Mouse (Mus musculus) stomach, embryonic 15.5 days (tissue): ENCODE results near the gene Mcu. TPM values are rescaled to one million over a fixed set of nuclear protein-coding genes. Genes with fewer than 3 reads are reported as not detected.

ENCODE experiments used
- ATAC-seq: fragments of 200-750 bp; cut with Nextera tagmentation; 2 replicates; pipeline ENCODE4 v1.8.0; 2017; ENCODE audit warnings: low read depth, moderate number of reproducible peaks, moderate TSS enrichment; ENCODE audit not compliant: insufficient read depth, low FRiP score
- H3K27ac ChIP-seq: fragments of 300-500 bp; sonication (generic); 2 replicates; pipeline ENCODE4 v1.5.1; 2015; ENCODE audit warnings: mild to moderate bottlenecking, inconsistent platforms
- H3K27me3 ChIP-seq: fragments of 300-500 bp; sonication (generic); replicated peaks from 2 replicates; pipeline ENCODE4 v1.6.1; 2015; ENCODE audit warnings: inconsistent platforms
- H3K36me3 ChIP-seq: fragments of 300-500 bp; sonication (generic); 2 replicates; pipeline ENCODE4 v1.6.1; 2015; ENCODE audit warnings: inconsistent platforms
- H3K4me1 ChIP-seq: fragments of 300-500 bp; sonication (generic); 2 replicates; pipeline ENCODE4 v1.6.1; 2015; ENCODE audit warnings: inconsistent platforms
- H3K4me2 ChIP-seq: fragments of 300-500 bp; sonication (generic); 2 replicates; pipeline ENCODE4 v1.6.1; 2015; ENCODE audit warnings: mild to moderate bottlenecking, inconsistent platforms
- H3K4me3 ChIP-seq: fragments of 300-500 bp; sonication (generic); replicated peaks from 2 replicates; pipeline ENCODE4 v1.5.1; 2015; ENCODE audit warnings: inconsistent platforms
- H3K9ac ChIP-seq: fragments of 300-500 bp; sonication (generic); 2 replicates; pipeline ENCODE4 v1.6.1; 2015; ENCODE audit warnings: inconsistent platforms
- H3K9me3 ChIP-seq: fragments of 300-500 bp; sonication (generic); 2 replicates; pipeline ENCODE4 v1.6.1; 2016; ENCODE audit warnings: inconsistent platforms
- WGBS: fragments of 180-500 bp; shearing (Covaris S2); methylation state at CpG from one replicate; pipeline ENCODE4 v1.1.7; 2015; 5-methylcytosine and 5-hydroxymethylcytosine counted together
- polyA plus RNA-seq: library from polyadenylated mRNA; unstranded; fragments of >200 nt; fragmentation: Nextera tagmentation; extraction: Ambion mirVana; gene quantifications from 2 replicates; pipeline ENCODE4 v1.2.1, GENCODE M21; 2015

Gene Mcu
- polyA plus RNA-seq, 1 experiment from 2014 or later = 55.8 TPM

DNA sequence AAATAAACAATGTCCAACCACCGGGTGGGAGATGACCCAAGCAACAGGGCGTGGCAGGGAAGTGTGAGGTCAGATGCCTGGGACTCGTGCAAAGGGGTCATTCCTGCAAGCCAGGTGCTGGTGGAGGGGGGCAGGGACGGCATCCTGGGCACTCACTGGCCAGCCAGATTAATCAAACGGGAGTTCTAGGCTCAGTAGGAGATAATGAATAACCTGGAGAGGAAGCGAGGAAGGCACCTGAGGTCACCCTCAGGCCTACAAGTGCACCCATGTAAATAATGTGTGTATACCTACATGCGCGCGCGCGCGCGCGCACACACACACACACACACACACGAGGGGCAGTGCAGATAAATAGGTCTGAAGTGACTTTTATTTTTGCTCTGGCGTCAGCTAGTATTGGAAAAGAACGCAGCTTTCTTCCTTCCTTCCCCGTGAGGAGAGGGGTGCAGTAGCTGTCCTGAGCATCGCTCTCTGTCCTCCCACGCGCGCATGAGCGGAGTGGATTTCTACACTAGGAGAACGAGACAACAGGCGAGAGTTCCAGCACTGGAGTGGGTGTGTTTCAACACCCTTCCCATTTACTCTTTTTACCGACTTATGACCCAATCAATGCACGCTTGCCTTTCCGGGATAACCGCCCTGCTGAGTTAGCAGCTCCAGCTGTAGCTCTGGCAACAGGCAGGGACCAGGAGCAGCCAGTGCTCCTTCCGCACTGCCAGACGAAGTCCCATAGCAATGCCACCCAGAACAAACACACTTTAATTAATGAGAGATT is 112.9 kb downstream of the Mcu start:
- 36% methylated on average over 31 of the region's 31 CpGs for WGBS
- Histone ChIP-seq H3K36me3 (no peaks in the 10 kb centered on the region), H3K4me3 (peak overlapping the region; percentile 18), H3K27me3 (no peaks in the 10 kb centered on the region), H3K4me2 (peak overlapping the region; percentile 44), H3K4me1 (peaks cover 7% of the 10 kb centered on the region; the same call in 1 of the 2 replicates), H3K27ac (peak overlapping the region; percentile 31; the same call in 1 of the 2 replicates), H3K9me3 (no peaks in the 10 kb centered on the region), H3K9ac (no peak overlapping the region)
- peak; percentile 71; the same call in 1 of the 2 replicates for ATAC-seq

- 77% methylated on average over 12 of the region's 12 CpGs for WGBS
- no peaks in the 10 kb centered on the region for H3K9me3 ChIP-seq
- ATAC-seq = no peak
Observed at GRCm38 (mm10) chr10:59502381-59502780, 114.1 kb downstream of the Mcu start.

GRCm38 (mm10) chr10:59501761-59502160 is 114.7 kb downstream of the Mcu start:
- H3K4me1 ChIP-seq = peaks cover 3% of the 10 kb centered on the region; the same call in 1 of the 2 replicates
- 78% methylated on average over 9 of the region's 9 CpGs for WGBS
- H3K36me3 ChIP-seq = no peaks in the 10 kb centered on the region
- no peaks in the 10 kb centered on the region for H3K9me3 ChIP-seq
- no peak overlapping the region for H3K4me2 ChIP-seq
- ATAC-seq = no peak
- no peak overlapping the region for H3K4me3 ChIP-seq
- no peak overlapping the region for H3K9ac ChIP-seq
- no peak overlapping the region for H3K27ac ChIP-seq
- H3K27me3 ChIP-seq = no peaks in the 10 kb centered on the region

More at GRCm38 (mm10) chr10:59502381-59502780, 114.1 kb downstream of the Mcu start:
- Histone ChIP-seq H3K27ac (no peak overlapping the region), H3K27me3 (no peaks in the 10 kb centered on the region), H3K4me1 (peaks cover 3% of the 10 kb centered on the region; the same call in 1 of the 2 replicates), H3K36me3 (no peaks in the 10 kb centered on the region), H3K4me3 (no peak overlapping the region), H3K9ac (no peak overlapping the region), H3K4me2 (no peak overlapping the region)

DNA sequence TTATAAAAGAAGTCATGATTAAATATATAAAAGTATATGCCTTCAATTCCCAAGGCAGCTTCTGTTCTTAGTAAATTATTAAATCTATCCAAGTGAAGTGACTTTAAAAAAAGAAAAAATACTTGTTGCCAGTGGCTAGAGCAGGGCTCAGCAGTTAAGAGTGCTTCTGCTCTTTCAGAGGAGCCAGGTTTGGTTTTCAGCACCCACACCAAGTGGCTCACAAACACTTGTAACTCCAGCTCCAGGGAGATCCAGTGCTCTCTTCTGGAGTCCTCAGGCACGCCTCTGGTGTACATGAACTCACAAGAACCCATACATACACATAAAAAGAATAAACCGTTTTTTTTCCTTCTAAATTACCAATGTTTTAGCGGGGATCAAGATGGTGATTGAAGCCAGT is 116.3 kb downstream of the Mcu start:
- Histone ChIP-seq H3K9me3 (no peaks in the 10 kb centered on the region), H3K4me2 (no peak overlapping the region)
- 81% methylated on average over 3 of the region's 3 CpGs for WGBS

GRCm38 (mm10) chr10:59497019-59497418 is 119.5 kb downstream of the Mcu start:
- 90% methylated on average over 11 of the region's 11 CpGs for WGBS
- ATAC-seq = no peak
- no peak overlapping the region for H3K4me2 ChIP-seq
- no peaks in the 10 kb centered on the region for H3K27me3 ChIP-seq
- no peak overlapping the region for H3K27ac ChIP-seq
- H3K9me3 ChIP-seq = no peaks in the 10 kb centered on the region
- H3K4me1 ChIP-seq = no peaks in the 10 kb centered on the region
- H3K4me3 ChIP-seq = no peak overlapping the region
- no peaks in the 10 kb centered on the region for H3K36me3 ChIP-seq
- H3K9ac ChIP-seq = no peak overlapping the region

More for the DNA sequence above, 116.3 kb downstream of the Mcu start:
- no peak overlapping the region for H3K4me3 ChIP-seq
- no peaks in the 10 kb centered on the region for H3K27me3 ChIP-seq
- H3K9ac ChIP-seq = no peak overlapping the region
- no peak overlapping the region for H3K27ac ChIP-seq
- H3K4me1 ChIP-seq = peaks cover 3% of the 10 kb centered on the region; the same call in 1 of the 2 replicates
- ATAC-seq = no peak
- no peaks in the 10 kb centered on the region for H3K36me3 ChIP-seq

DNA sequence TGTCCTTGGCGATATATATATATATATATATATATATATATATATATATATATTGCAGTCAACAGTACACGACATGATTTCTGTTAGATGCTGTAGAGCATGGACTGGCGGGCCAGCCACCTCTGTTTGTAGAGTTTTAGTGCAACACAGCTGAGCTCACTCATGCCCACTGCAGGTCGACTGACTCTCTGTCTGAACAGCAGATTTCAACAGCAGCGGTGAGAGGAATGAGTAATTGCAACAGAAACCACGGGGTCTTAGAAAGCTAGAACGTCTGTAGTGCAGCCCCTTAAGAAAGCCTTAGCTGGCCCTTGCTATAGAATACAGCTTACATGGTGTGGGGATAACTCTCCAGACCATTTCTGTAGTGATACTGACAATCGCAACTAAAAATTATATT is 121.6 kb downstream of the Mcu start:
- H3K4me2 ChIP-seq = no peak overlapping the region
- WGBS = 63% methylated on average over 8 of the region's 8 CpGs
- no peak for ATAC-seq
- no peak overlapping the region for H3K9ac ChIP-seq
- no peak overlapping the region for H3K4me3 ChIP-seq
- H3K27ac ChIP-seq = no peak overlapping the region
- H3K9me3 ChIP-seq = no peaks in the 10 kb centered on the region
- 0 out of 2 replicates have a peak, but pooled peaks cover 5% of the 10 kb centered on the region for H3K36me3 ChIP-seq
- no peaks in the 10 kb centered on the region for H3K27me3 ChIP-seq
- H3K4me1 ChIP-seq = no peaks in the 10 kb centered on the region

- Histone ChIP-seq H3K4me3 (no peak overlapping the region), H3K27ac (no peak overlapping the region), H3K4me1 (no peaks in the 10 kb centered on the region), H3K4me2 (no peak overlapping the region), H3K27me3 (no peaks in the 10 kb centered on the region), H3K36me3 (0 out of 2 replicates have a peak, but pooled peaks cover 9% of the 10 kb centered on the region), H3K9me3 (no peaks in the 10 kb centered on the region), H3K9ac (no peak overlapping the region)
- no peak for ATAC-seq
- 39% methylated on average over 2 of the region's 2 CpGs for WGBS
Observed at GRCm38 (mm10) chr10:59494044-59494443, 122.4 kb downstream of the Mcu start.

DNA sequence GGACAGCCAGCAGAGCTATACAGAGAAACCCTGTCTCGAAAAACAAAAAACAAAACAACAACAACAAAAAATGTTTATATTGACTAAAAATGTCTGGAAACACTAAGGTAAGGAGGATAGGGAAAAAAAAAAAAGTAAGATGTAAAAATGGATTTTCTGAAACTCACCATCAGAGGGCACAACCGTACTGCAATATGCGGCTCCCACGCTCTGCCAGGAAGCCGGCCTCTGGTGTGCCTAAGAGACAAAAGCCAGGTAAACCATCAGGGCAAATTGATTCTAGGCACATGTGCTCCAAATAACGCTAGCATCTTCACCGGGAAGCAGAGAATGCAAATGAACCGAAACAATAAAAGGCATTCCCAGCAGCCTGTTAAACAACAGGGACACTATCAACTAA is 125.6 kb downstream of the Mcu start:
- ATAC-seq = no peak
- H3K4me3 ChIP-seq = no peak overlapping the region
- H3K27ac ChIP-seq = no peak overlapping the region
- H3K9me3 ChIP-seq = no peaks in the 10 kb centered on the region
- H3K4me2 ChIP-seq = no peak overlapping the region
- no peak overlapping the region for H3K9ac ChIP-seq
- H3K36me3 ChIP-seq = peaks cover 19% of the 10 kb centered on the region; the same call in 1 of the 2 replicates
- WGBS = 83% methylated on average over 8 of the region's 8 CpGs
- no peaks in the 10 kb centered on the region for H3K27me3 ChIP-seq
- H3K4me1 ChIP-seq = no peaks in the 10 kb centered on the region

DNA sequence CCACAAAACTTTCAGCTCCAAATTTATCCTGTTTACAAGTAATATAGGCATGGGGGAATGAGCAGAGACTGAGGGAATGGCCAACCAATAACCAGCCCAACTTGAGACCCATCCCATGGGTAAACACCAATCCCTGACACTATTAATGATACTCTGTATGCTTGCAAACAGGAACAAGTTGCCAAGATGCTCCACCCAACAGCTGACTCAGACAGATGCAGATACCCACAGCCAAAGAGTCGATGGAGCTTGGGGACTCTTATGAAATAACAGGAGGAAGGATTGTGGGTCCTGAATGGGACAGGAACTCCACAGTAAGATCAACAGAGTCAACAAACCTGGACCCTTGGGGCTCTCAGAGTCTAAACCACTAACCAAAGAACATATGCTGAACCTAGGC is 127.1 kb downstream of the Mcu start:
- Histone ChIP-seq H3K9me3 (no peaks in the 10 kb centered on the region), H3K36me3 (peaks cover 19% of the 10 kb centered on the region; the same call in 1 of the 2 replicates), H3K4me3 (no peak overlapping the region), H3K27ac (no peak overlapping the region), H3K9ac (no peak overlapping the region), H3K27me3 (no peaks in the 10 kb centered on the region), H3K4me2 (no peak overlapping the region), H3K4me1 (no peaks in the 10 kb centered on the region)
- no peak for ATAC-seq
- WGBS = 76% methylated on average over 1 of the region's 1 CpGs

DNA sequence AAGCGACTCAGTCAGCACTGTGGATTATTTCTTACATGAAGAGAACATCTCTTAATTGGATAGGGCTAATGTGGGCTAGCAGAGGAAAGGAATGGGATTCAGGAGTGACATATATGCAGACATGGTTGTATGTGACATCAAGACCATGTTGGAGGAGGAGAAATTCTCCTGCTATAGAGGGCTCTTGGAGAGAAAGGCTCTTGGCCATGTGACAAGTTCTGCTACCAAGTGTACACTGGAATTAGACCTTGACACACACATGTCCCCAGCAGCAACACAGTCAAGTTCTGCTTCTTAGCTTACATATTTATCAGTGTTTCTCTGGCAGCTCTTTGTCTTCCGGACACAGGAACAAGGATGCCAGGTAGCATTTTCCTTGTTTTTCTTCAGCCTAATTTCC is 129.1 kb downstream of the Mcu start:
- Histone ChIP-seq H3K9ac (no peak overlapping the region), H3K36me3 (peaks cover 19% of the 10 kb centered on the region; the same call in 1 of the 2 replicates), H3K27ac (no peak overlapping the region), H3K4me2 (no peak overlapping the region), H3K4me1 (no peaks in the 10 kb centered on the region), H3K4me3 (no peak overlapping the region), H3K27me3 (no peaks in the 10 kb centered on the region), H3K9me3 (no peaks in the 10 kb centered on the region)
- no peak for ATAC-seq
- WGBS = 84% methylated on average over 2 of the region's 2 CpGs

GRCm38 (mm10) chr10:59484318-59484717 is 132.2 kb downstream of the Mcu start:
- Histone ChIP-seq H3K27me3 (no peaks in the 10 kb centered on the region), H3K4me1 (no peaks in the 10 kb centered on the region), H3K4me3 (no peak overlapping the region), H3K27ac (no peak overlapping the region), H3K4me2 (no peak overlapping the region), H3K9ac (no peak overlapping the region), H3K36me3 (peaks cover 13% of the 10 kb centered on the region; the same call in 1 of the 2 replicates), H3K9me3 (no peaks in the 10 kb centered on the region)
- WGBS = 89% methylated on average over 6 of the region's 6 CpGs
- no peak for ATAC-seq

- H3K36me3 ChIP-seq = no peaks in the 10 kb centered on the region
- no peak overlapping the region for H3K4me3 ChIP-seq
- H3K27me3 ChIP-seq = no peaks in the 10 kb centered on the region
- H3K4me2 ChIP-seq = no peak overlapping the region
- no peaks in the 10 kb centered on the region for H3K4me1 ChIP-seq
- H3K9ac ChIP-seq = no peak overlapping the region
- no peak for ATAC-seq
- no peak overlapping the region for H3K27ac ChIP-seq
- no peaks in the 10 kb centered on the region for H3K9me3 ChIP-seq
- WGBS = 88% methylated on average over 5 of the region's 5 CpGs
Observed at GRCm38 (mm10) chr10:59481381-59481780, 135.1 kb downstream of the Mcu start.
